Mouse (Mus musculus) bone marrow, adult 2 months (tissue): ENCODE measurements at regions not wholly inside any gene's neighbourhood (a gene's known extent, or its start where the extent isn't known, plus 50 kb on each side); places are given as distances from the start of the nearest gene placed in this dataset.
A peak's percentile ranks its signal among the peaks of the same experiment; 100 is the strongest.

Experiments used
- CTCF ChIP-seq: fragments of 200-500 bp; IDR thresholded peaks from 2 replicates; pipeline ENCODE4 v1.5.1; 2011; ENCODE audit warnings: low read length, control low read depth; ENCODE audit not compliant: control insufficient read depth, insufficient read depth
- POLR2A ChIP-seq: fragments of 200-500 bp; IDR thresholded peaks from 2 replicates; pipeline ENCODE4 v1.6.1; 2011; ENCODE audit warnings: low read depth, mild to moderate bottlenecking, control low read depth, low read length, borderline replicate concordance; ENCODE audit not compliant: control insufficient read depth

DNA sequence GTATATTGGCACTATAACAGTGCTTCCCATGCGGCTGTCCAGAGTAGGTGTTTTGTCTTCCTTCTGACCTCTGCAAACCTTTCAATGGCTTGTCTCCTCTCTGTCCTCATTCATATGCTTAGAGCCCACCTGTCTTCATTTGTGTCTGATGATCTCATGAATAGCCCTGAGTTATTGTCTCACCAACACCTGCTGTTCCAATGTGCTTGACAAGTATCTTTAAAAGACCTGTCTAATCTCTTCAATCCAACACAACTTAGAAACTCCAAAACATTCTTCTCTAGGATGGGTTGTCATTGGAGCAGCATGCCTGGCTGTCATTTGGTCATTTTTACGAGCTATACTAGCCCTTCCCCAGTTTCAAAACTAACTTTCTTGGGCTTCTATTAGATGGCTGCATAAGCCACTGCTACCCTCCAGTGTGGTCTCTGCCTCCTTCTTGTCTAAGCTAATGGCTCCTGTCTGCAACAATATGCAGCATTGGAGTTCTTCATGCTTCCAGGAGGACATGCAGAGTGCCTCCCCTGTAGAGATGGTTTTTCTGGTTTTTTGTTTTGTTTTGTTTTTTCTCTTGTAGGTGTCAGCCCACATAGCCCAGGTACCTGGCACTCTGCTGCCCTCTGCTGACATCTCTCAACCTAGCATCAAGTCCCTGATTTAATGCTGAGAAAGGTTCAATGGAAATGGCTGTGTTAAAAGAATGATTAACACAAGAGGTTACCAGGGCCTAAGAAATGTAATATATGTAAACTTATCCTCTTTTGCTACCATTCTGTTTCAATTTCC lies 254.3 kb upstream of the Thrb start:
- TF ChIP-seq CTCF = peak; percentile 65
- no peak for TF ChIP-seq POLR2A
